Comparison of ENCODE assay signal across 23 mouse cellular contexts in genomic region chr5:134989741-134990140, GRCm38 (mm10). TPM values are rescaled to one million over a fixed set of nuclear protein-coding genes. Genes with fewer than 3 reads are reported as not detected.
A peak's percentile ranks its signal among the peaks of the same experiment; 100 is the strongest.
DNase-seq lines count a peak whose midpoint lies in the region; ATAC-seq and TF ChIP-seq lines count a peak whose summit lies in the region.
"Had no signal": no experiment of that assay in that cellular context is flagged by ENCODE, and none has a peak within 500 bp of the region (broad histone marks: within the 10 kb centered on the region; RNA-seq: fewer than 3 reads in every experiment).

No protein-coding gene starts in this region.

- H3K27ac ChIP-seq in kidney, embryonic 16.5 days (ENCODE audit: low read length), result no peak overlapping the region
- H3K27ac ChIP-seq in kidney, adult 2 months (ENCODE audit: insufficient read depth, low read depth, low read length), result no peak overlapping the region
- peak overlapping the region; percentile 80 for H3K27ac ChIP-seq in lung, postnatal 0 days (ENCODE audit: low read length)
- H3K27ac ChIP-seq: embryonic facial prominence, embryonic 13.5 days; heart, embryonic 10.5 days; hindbrain, embryonic 14.5 days; limb, embryonic 12.5 days; liver, embryonic 14.5 days; stomach, postnatal 0 days had no signal

- peaks cover 44% of the 10 kb centered on the region for H3K27me3 ChIP-seq in kidney, embryonic 16.5 days (ENCODE audit: insufficient read depth, low read length)
- no peaks in the 10 kb centered on the region for H3K27me3 ChIP-seq in kidney, adult 2 months (replicated peaks; ENCODE audit: control insufficient read depth, insufficient read depth, low read length)
- peaks cover 19% of the 10 kb centered on the region for H3K27me3 ChIP-seq in lung, postnatal 0 days (replicated peaks; ENCODE audit: insufficient read depth, low read length)

- no peak for TF ChIP-seq POLR2A in kidney, adult 2 months (IDR thresholded peaks at IDR 0.05; ENCODE audit: low read depth, low read length)

- no peak overlapping the region for H3K9ac ChIP-seq in kidney, embryonic 16.5 days (replicated peaks; ENCODE audit: low read length)
- no peak overlapping the region for H3K9ac ChIP-seq in lung, postnatal 0 days (replicated peaks; ENCODE audit: low read depth)
- H3K9ac ChIP-seq: embryonic facial prominence, embryonic 13.5 days; hindbrain, embryonic 14.5 days; limb, embryonic 12.5 days; liver, embryonic 14.5 days had no signal

- TF ChIP-seq EP300 in lung, postnatal 0 days (IDR thresholded peaks at IDR 0.05), result peak; percentile 97

- TF ChIP-seq CTCF in kidney, adult 2 months (conservative IDR thresholded peaks at IDR 0.05; ENCODE audit: insufficient read depth, insufficient read length, low read depth, low read length), result no peak
- no peak for TF ChIP-seq CTCF in lung, postnatal 0 days (IDR thresholded peaks at IDR 0.05)

- no peak for DNase-seq in kidney, adult 2 months
- DNase-seq in 3134 (ENCODE audit: extremely low read depth, insufficient read length, low spot score) (peak; percentile 75), NIH3T3 (ENCODE audit: low read depth) (peak; percentile 89)
- peak; percentile 94 for DNase-seq in lung, postnatal 0 days (ENCODE audit: low spot score)
- DNase-seq in cerebellum, postnatal 36 days, result no peak
- no peak for DNase-seq in frontal cortex, postnatal 14 days (ENCODE audit: low spot score in 2 of 2)
- DNase-seq in thymus, postnatal 4 days, result no peak
- DNase-seq: adrenal gland, postnatal 10 days; cerebellum, adult 9-11 months; heart, postnatal 14 days; kidney, adult 18-20 months; kidney, postnatal 25 days; retina, postnatal 1 day had no signal

- no peak for ATAC-seq in kidney, embryonic 16.5 days (ENCODE audit: low FRiP score, low TSS enrichment)
- ATAC-seq in lung, postnatal 0 days, result peak; percentile 27
- ATAC-seq: forebrain, embryonic 16.5 days; Patski had no signal

- H3K4me1 ChIP-seq in kidney, embryonic 16.5 days (ENCODE audit: insufficient read depth, low read length), result peaks cover 12% of the 10 kb centered on the region
- H3K4me1 ChIP-seq in kidney, adult 2 months (ENCODE audit: control insufficient read depth, insufficient read depth, low read length), result peaks cover 2% of the 10 kb centered on the region; the same call in 1 of the 2 replicates
- H3K4me1 ChIP-seq in lung, postnatal 0 days (ENCODE audit: insufficient read depth, low read depth, low read length), result peaks cover 13% of the 10 kb centered on the region; the same call in 1 of the 2 replicates

- H3K4me3 ChIP-seq in kidney, embryonic 16.5 days (ENCODE audit: low read length), result no peak overlapping the region
- no peak overlapping the region for H3K4me3 ChIP-seq in kidney, adult 2 months (ENCODE audit: insufficient read depth, low read depth, low read length)
- no peak overlapping the region; the same call in 1 of the 2 replicates for H3K4me3 ChIP-seq in lung, postnatal 0 days (ENCODE audit: low read depth, low read length)
- H3K4me3 ChIP-seq: embryonic facial prominence, embryonic 13.5 days; heart, embryonic 10.5 days; limb, embryonic 12.5 days had no signal

- peak overlapping the region; percentile 24 for H3K4me2 ChIP-seq in kidney, embryonic 16.5 days (replicated peaks; ENCODE audit: low read depth, low read length)
- peak overlapping the region; percentile 52; the same call in 1 of the 2 replicates for H3K4me2 ChIP-seq in lung, postnatal 0 days (replicated peaks; ENCODE audit: low read depth, low read length)
- H3K4me2 ChIP-seq: hindbrain, embryonic 14.5 days; limb, embryonic 12.5 days had no signal

- WGBS in kidney, embryonic 16.5 days, result 53% methylated on average over 6 of the region's 6 CpGs
- 34% methylated on average over 6 of the region's 6 CpGs for WGBS in kidney, adult 2 months
- WGBS in lung, postnatal 0 days, result 12% methylated on average over 6 of the region's 6 CpGs

- no peaks in the 10 kb centered on the region for H3K36me3 ChIP-seq in kidney, embryonic 16.5 days (ENCODE audit: insufficient read depth, low read length)
- H3K36me3 ChIP-seq in kidney, adult 2 months (ENCODE audit: control insufficient read depth, insufficient read depth, low read length), result no peaks in the 10 kb centered on the region
- H3K36me3 ChIP-seq in lung, postnatal 0 days (ENCODE audit: insufficient read depth, low read length), result no peaks in the 10 kb centered on the region
- H3K36me3 ChIP-seq: embryonic facial prominence, embryonic 13.5 days; heart, embryonic 10.5 days; limb, embryonic 12.5 days had no signal

- H3K9me3 ChIP-seq in kidney, embryonic 16.5 days (ENCODE audit: low read length), result no peaks in the 10 kb centered on the region
- no peaks in the 10 kb centered on the region for H3K9me3 ChIP-seq in lung, postnatal 0 days (ENCODE audit: low read length)
- H3K9me3 ChIP-seq: embryonic facial prominence, embryonic 13.5 days; heart, embryonic 10.5 days; limb, embryonic 12.5 days had no signal

RNA-seq across cellular contexts. Expression of gene Cldn3, which starts 3.7 kb away (rescaled TPM):
- polyA plus RNA-seq in kidney, embryonic 16.5 days (2015; fragmentation: Nextera tagmentation; extraction: Ambion mirVana), result 67.7 and 69.2 TPM in 2 replicates
- 26.7 and 36.7 TPM in 2 replicates for polyA plus RNA-seq in kidney, adult 2 months (2012; rRNA removed)
- polyA plus RNA-seq in lung, postnatal 0 days (2015; fragmentation: Nextera tagmentation; extraction: Ambion mirVana), result 547 and 583 TPM in 2 replicates
- polyA plus RNA-seq: Patski had no signal

RNA-seq across cellular contexts. Expression of gene Abhd11, which starts 19.2 kb away (rescaled TPM):
- polyA plus RNA-seq in kidney, embryonic 16.5 days (2015; fragmentation: Nextera tagmentation; extraction: Ambion mirVana), result 81.1 and 81.9 TPM in 2 replicates
- 111 and 121 TPM in 2 replicates for polyA plus RNA-seq in kidney, adult 2 months (2012; rRNA removed)
- polyA plus RNA-seq in lung, postnatal 0 days (2015; fragmentation: Nextera tagmentation; extraction: Ambion mirVana), result 72.9 and 80.9 TPM in 2 replicates

RNA-seq across cellular contexts. Expression of gene Stx1a, which starts 33.5 kb away (rescaled TPM):
- 13.4 and 13.5 TPM in 2 replicates for polyA plus RNA-seq in kidney, embryonic 16.5 days (2015; fragmentation: Nextera tagmentation; extraction: Ambion mirVana)
- polyA plus RNA-seq in kidney, adult 2 months (2012; rRNA removed), result 3.9 and 4.1 TPM in 2 replicates
- polyA plus RNA-seq in lung, postnatal 0 days (2015; fragmentation: Nextera tagmentation; extraction: Ambion mirVana), result 5.5 and 5.8 TPM in 2 replicates

RNA-seq across cellular contexts. Expression of gene Cldn4, which starts 43.0 kb away (rescaled TPM):
- polyA plus RNA-seq in kidney, embryonic 16.5 days (2015; fragmentation: Nextera tagmentation; extraction: Ambion mirVana), result 63.1 and 64.7 TPM in 2 replicates
- 37.5 and 44.1 TPM in 2 replicates for polyA plus RNA-seq in kidney, adult 2 months (2012; rRNA removed)
- polyA plus RNA-seq in lung, postnatal 0 days (2015; fragmentation: Nextera tagmentation; extraction: Ambion mirVana), result 28.2 and 29.2 TPM in 2 replicates
- polyA plus RNA-seq: forebrain, embryonic 16.5 days; hindbrain, embryonic 14.5 days; midbrain, postnatal 0 days had no signal

RNA-seq across cellular contexts. Expression of gene Mettl27, which starts 57.6 kb away (rescaled TPM):
- 29.6 and 30.7 TPM in 2 replicates for polyA plus RNA-seq in kidney, embryonic 16.5 days (2015; fragmentation: Nextera tagmentation; extraction: Ambion mirVana)
- 33.7 and 38.0 TPM in 2 replicates for polyA plus RNA-seq in kidney, adult 2 months (2012; rRNA removed)
- 33.7 and 35.5 TPM in 2 replicates for polyA plus RNA-seq in lung, postnatal 0 days (2015; fragmentation: Nextera tagmentation; extraction: Ambion mirVana)

Comparison
In these comparisons a context has a peak if more than half of its experiments do, and no peak if none do; other contexts are left out.
1. DNase-seq: peak in 3134 (single experiment), NIH3T3 (single experiment) and lung, postnatal 0 days (single experiment); none in kidney, adult 2 months (single experiment), cerebellum, postnatal 36 days (0 of 2), frontal cortex, postnatal 14 days (0 of 2) and thymus, postnatal 4 days (single experiment).